Mouse (Mus musculus) ovary, postnatal 36 days (tissue): ENCODE measurements around the gene Cst8.
"Not testable (repeated sequence)": the region's sequence is repeated elsewhere in the genome, so short reads cannot be mapped to it uniquely, and the experiment has no call there.

ENCODE experiments used
- DNase-seq: peaks from one replicate; pipeline ENCODE4 v3.0.0; 2022; ENCODE audit warnings: low spot score, mixed read lengths

Cst8 gene

GRCm38 (mm10) chr2:148798485-148798884 is at the start of gene Cst8:
TSS of gene Cst8 (plus strand) at chr2:148798785.
- DNase-seq, result no peak

GRCm38 (mm10) chr2:148750058-148750457 is 48.5 kb upstream of the Cst8 start, which contains the start of gene Cstl1:
TSS of gene Cstl1 (plus strand) at chr2:148750358.
- no peak for DNase-seq

GRCm38 (mm10) chr2:148751893-148752813 is 46.4 kb upstream of the Cst8 start:
- peak; percentile 24 for DNase-seq

GRCm38 (mm10) chr2:148754310-148754846 is 44.2 kb upstream of the Cst8 start:
- DNase-seq, result no peak

- DNase-seq, result no peak
These were observed 34.8 kb upstream of the Cst8 start for GRCm38 (mm10) chr2:148763648-148764388.

- DNase-seq, result not testable (repeated sequence)
These were observed 27.2 kb upstream of the Cst8 start, which contains the start of gene Cst11 for GRCm38 (mm10) chr2:148771397-148771796. TSS of gene Cst11 (minus strand) at chr2:148771497.

- DNase-seq, result no peak
These were observed 16.9 kb upstream of the Cst8 start, which contains the start of gene 8030411F24Rik for GRCm38 (mm10) chr2:148781709-148782108. TSS of gene 8030411F24Rik (plus strand) at chr2:148782009.

GRCm38 (mm10) chr2:148789142-148789541 is 9.4 kb upstream of the Cst8 start, which contains the start of gene Cst12:
TSS of gene Cst12 (plus strand) at chr2:148789361.
- peak; percentile 12 for DNase-seq

GRCm38 (mm10) chr2:148801491-148801921 is 2.9 kb downstream of the Cst8 start:
- peak; percentile 22 for DNase-seq

GRCm38 (mm10) chr2:148806696-148807095 is 8.1 kb downstream of the Cst8 start:
- DNase-seq, result no peak

- DNase-seq, result no peak
These were observed 21.3 kb downstream of the Cst8 start, which contains the start of gene Cst13 for GRCm38 (mm10) chr2:148819909-148820308. TSS of gene Cst13 (plus strand) at chr2:148820081.

GRCm38 (mm10) chr2:148825986-148826385 is 27.4 kb downstream of the Cst8 start:
- no peak for DNase-seq

GRCm38 (mm10) chr2:148834912-148835311 is 36.3 kb downstream of the Cst8 start, which contains the start of gene Cst9:
TSS of gene Cst9 (plus strand) at chr2:148835147.
- DNase-seq, result no peak

- no peak for DNase-seq
These were observed 39.6 kb downstream of the Cst8 start for GRCm38 (mm10) chr2:148838075-148838777.

- no peak for DNase-seq
These were observed 40.6 kb downstream of the Cst8 start for GRCm38 (mm10) chr2:148839224-148839623.

- DNase-seq, result peak; percentile 53
These were observed 52.7 kb downstream of the Cst8 start for GRCm38 (mm10) chr2:148851116-148851906.
